ENCODE assay signal across 16 mouse cellular contexts in the genomic region with DNA sequence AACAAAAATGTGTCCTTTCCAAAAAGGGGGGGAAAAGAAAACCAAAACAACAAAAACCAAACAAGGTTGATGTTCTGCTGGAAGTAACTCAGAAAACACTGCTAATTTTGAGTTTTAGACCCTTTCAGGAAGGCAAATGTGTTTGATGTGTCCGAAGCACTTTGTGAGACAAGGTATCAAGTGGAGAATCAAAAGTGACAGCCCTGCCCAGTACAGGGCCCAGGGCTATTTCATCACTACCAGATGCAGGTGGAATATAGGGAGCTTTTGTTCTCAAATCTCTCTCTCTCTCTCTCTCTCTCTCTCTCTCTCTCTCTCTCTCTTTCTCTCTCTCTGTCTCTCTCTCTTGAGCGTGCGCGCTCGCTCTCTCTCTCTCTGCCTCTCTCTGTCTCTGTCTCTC.
"Had no signal": no experiment of that assay in that cellular context is flagged by ENCODE, and none has a peak within 500 bp of the region (broad histone marks: within the 10 kb centered on the region; RNA-seq: fewer than 3 reads in every experiment).

No protein-coding gene starts in this region.

- H3K9ac ChIP-seq: kidney, embryonic 15.5 days; liver, embryonic 13.5 days; midbrain, embryonic 13.5 days; neural tube, embryonic 12.5 days; neural tube, embryonic 15.5 days had no signal

- H3K36me3 ChIP-seq: kidney, embryonic 15.5 days; liver, embryonic 13.5 days; midbrain, embryonic 13.5 days; neural tube, embryonic 12.5 days; neural tube, embryonic 15.5 days had no signal

- DNase-seq: kidney, adult 11 months; kidney, adult 8-10 months; kidney, postnatal 10 days; kidney, postnatal 36 days; left cerebral cortex, postnatal 4 days; liver, embryonic 13.5 days; lung, adult 2 months; lung, postnatal 14 days; lung, postnatal 4 days; right cerebral cortex, postnatal 25 days; thymus, adult 18-20 months; thymus, postnatal 36 days had no signal

- H3K4me1 ChIP-seq: liver, embryonic 13.5 days had no signal

- ATAC-seq: midbrain, embryonic 13.5 days had no signal

- H3K9me3 ChIP-seq: kidney, embryonic 15.5 days; liver, embryonic 13.5 days; midbrain, embryonic 13.5 days; neural tube, embryonic 12.5 days; neural tube, embryonic 15.5 days had no signal

- H3K4me2 ChIP-seq: kidney, embryonic 15.5 days; liver, embryonic 13.5 days; midbrain, embryonic 13.5 days; neural tube, embryonic 12.5 days; neural tube, embryonic 15.5 days had no signal

- H3K4me3 ChIP-seq: kidney, embryonic 15.5 days; liver, embryonic 13.5 days; midbrain, embryonic 13.5 days; neural tube, embryonic 12.5 days; neural tube, embryonic 15.5 days had no signal

- H3K27ac ChIP-seq: kidney, embryonic 15.5 days; liver, embryonic 13.5 days; midbrain, embryonic 13.5 days; neural tube, embryonic 12.5 days; neural tube, embryonic 15.5 days had no signal

- H3K27me3 ChIP-seq: liver, embryonic 13.5 days; midbrain, embryonic 13.5 days; neural tube, embryonic 12.5 days; neural tube, embryonic 15.5 days had no signal
